Mouse (Mus musculus): ENCODE measurements around the gene Fkbp9. TPM values are rescaled to one million over a fixed set of nuclear protein-coding genes. Genes with fewer than 3 reads are reported as not detected.
A peak's percentile ranks its signal among the peaks of the same experiment; 100 is the strongest.

The Fkbp9 gene
- polyA plus RNA-seq, 1 experiment from 2014 or later, result 58.4 TPM

- Histone ChIP-seq H3K36me3 (replicated peaks) (peaks cover 5% of the 10 kb centered on the region; the same call in 1 of the 2 replicates), H3K27ac (no peak overlapping the region), H3K4me3 (no peak overlapping the region), H3K9me3 (no peaks in the 10 kb centered on the region), H3K4me1 (no peaks in the 10 kb centered on the region), H3K27me3 (ENCODE audit: poor library complexity, severe bottlenecking) (no peaks in the 10 kb centered on the region)
- no peak for DNase-seq (ENCODE audit: extremely low spot score, low spot score)
- 94% methylated on average over 2 of the region's 2 CpGs for WGBS
Measured at GRCm38 (mm10) chr6:56913092-56913858, 81.4 kb downstream of the Fkbp9 start.

GRCm38 (mm10) chr6:56916279-56916678, 84.4 kb downstream of the Fkbp9 start:
- WGBS, result 84% methylated on average over 2 of the region's 2 CpGs
- Histone ChIP-seq H3K4me1 (no peaks in the 10 kb centered on the region), H3K27me3 (ENCODE audit: poor library complexity, severe bottlenecking) (no peaks in the 10 kb centered on the region), H3K4me3 (no peak overlapping the region), H3K36me3 (replicated peaks) (peaks cover 5% of the 10 kb centered on the region; the same call in 1 of the 2 replicates), H3K27ac (no peak overlapping the region), H3K9me3 (no peaks in the 10 kb centered on the region)
- no peak for DNase-seq (ENCODE audit: extremely low spot score, low spot score)

- Histone ChIP-seq H3K27ac (no peak overlapping the region), H3K36me3 (replicated peaks) (peaks cover 5% of the 10 kb centered on the region; the same call in 1 of the 2 replicates), H3K9me3 (no peaks in the 10 kb centered on the region), H3K4me3 (no peak overlapping the region), H3K27me3 (ENCODE audit: poor library complexity, severe bottlenecking) (no peaks in the 10 kb centered on the region), H3K4me1 (peaks cover 8% of the 10 kb centered on the region)
- no peak for DNase-seq (ENCODE audit: extremely low spot score, low spot score)
- 80% methylated on average over 12 of the region's 12 CpGs for WGBS
Measured at GRCm38 (mm10) chr6:56917578-56918368, 85.9 kb downstream of the Fkbp9 start.

GRCm38 (mm10) chr6:56919330-56920044, 87.6 kb downstream of the Fkbp9 start:
- Histone ChIP-seq H3K4me1 (peaks cover 14% of the 10 kb centered on the region), H3K27me3 (ENCODE audit: poor library complexity, severe bottlenecking) (no peaks in the 10 kb centered on the region), H3K4me3 (no peak overlapping the region), H3K36me3 (replicated peaks) (peaks cover 3% of the 10 kb centered on the region; the same call in 1 of the 2 replicates), H3K9me3 (no peaks in the 10 kb centered on the region), H3K27ac (no peak overlapping the region)
- DNase-seq (ENCODE audit: extremely low spot score, low spot score), result no peak
- 87% methylated on average over 7 of the region's 7 CpGs for WGBS

GRCm38 (mm10) chr6:56920222-56921092, 88.6 kb downstream of the Fkbp9 start:
- no peak overlapping the region for H3K27ac ChIP-seq
- WGBS, result 83% methylated on average over 12 of the region's 12 CpGs

GRCm38 (mm10) chr6:56923331-56923725, 91.5 kb downstream of the Fkbp9 start:
- Histone ChIP-seq H3K36me3 (replicated peaks) (no peaks in the 10 kb centered on the region), H3K27me3 (ENCODE audit: poor library complexity, severe bottlenecking) (no peaks in the 10 kb centered on the region), H3K27ac (peak overlapping the region; percentile 90), H3K4me1 (peaks cover 16% of the 10 kb centered on the region), H3K9me3 (no peaks in the 10 kb centered on the region), H3K4me3 (peak overlapping the region; percentile 78)
- WGBS, result under 1% methylated on average over 25 of the region's 25 CpGs
- no peak for DNase-seq (ENCODE audit: extremely low spot score, low spot score)

More at GRCm38 (mm10) chr6:56920222-56921092, 88.6 kb downstream of the Fkbp9 start:
- Histone ChIP-seq H3K27me3 (ENCODE audit: poor library complexity, severe bottlenecking) (no peaks in the 10 kb centered on the region), H3K36me3 (replicated peaks) (no peaks in the 10 kb centered on the region), H3K4me3 (no peak overlapping the region), H3K4me1 (peaks cover 16% of the 10 kb centered on the region), H3K9me3 (no peaks in the 10 kb centered on the region)
- no peak for DNase-seq (ENCODE audit: extremely low spot score, low spot score)

- peaks cover 16% of the 10 kb centered on the region for H3K4me1 ChIP-seq
- no peaks in the 10 kb centered on the region for H3K36me3 ChIP-seq (replicated peaks)
- WGBS, result 3% methylated on average over 64 of the region's 64 CpGs
- DNase-seq (ENCODE audit: extremely low spot score, low spot score), result peak; percentile 91
- peak within 1 kb of the TSS; percentile 78 for H3K4me3 ChIP-seq
- peak within 1 kb of the TSS; percentile 90 for H3K27ac ChIP-seq
- H3K27me3 ChIP-seq (ENCODE audit: poor library complexity, severe bottlenecking), result no peaks in the 10 kb centered on the region
- H3K9me3 ChIP-seq, result no peaks in the 10 kb centered on the region
Measured at GRCm38 (mm10) chr6:56923726-56924707, 92.2 kb downstream of the Fkbp9 start, which contains the start of the genes Nt5c3 and Vmn1r4. Nt5c3 (minus strand) TSS chr6:56923932. Vmn1r4 (plus strand) TSS chr6:56924015.

Other genes starting within 250 kb of the Fkbp9 start
- 224 and 231 TPM in 2 replicates for gene Lsm5, start 127.3 kb upstream of the Fkbp9 start, polyA plus RNA-seq (2016; fragmentation: Nextera tagmentation; extraction: Ambion mirVana)
- gene Avl9, start 117.2 kb upstream of the Fkbp9 start, polyA plus RNA-seq (2016; fragmentation: Nextera tagmentation; extraction: Ambion mirVana), result 15.3 and 16.8 TPM in 2 replicates
- 34.6 and 37.3 TPM in 2 replicates for gene Kbtbd2, start 34.2 kb upstream of the Fkbp9 start, polyA plus RNA-seq (2016; fragmentation: Nextera tagmentation; extraction: Ambion mirVana)
- 57.7 and 59.9 TPM in 2 replicates for gene Nt5c3, start 91.9 kb downstream of the Fkbp9 start, polyA plus RNA-seq (2016; fragmentation: Nextera tagmentation; extraction: Ambion mirVana)
- 0.33 and 0.36 TPM in 2 replicates for gene Vmn1r4, start 92.0 kb downstream of the Fkbp9 start, polyA plus RNA-seq (2016; fragmentation: Nextera tagmentation; extraction: Ambion mirVana)
- not detected in 2 replicates for gene Vmn1r5, start 138.2 kb downstream of the Fkbp9 start, polyA plus RNA-seq (2016; fragmentation: Nextera tagmentation; extraction: Ambion mirVana)
- not detected in 2 replicates for gene Vmn1r6, start 165.2 kb downstream of the Fkbp9 start, polyA plus RNA-seq (2016; fragmentation: Nextera tagmentation; extraction: Ambion mirVana)
- not detected in 2 replicates for gene Vmn1r7, start 193.3 kb downstream of the Fkbp9 start, polyA plus RNA-seq (2016; fragmentation: Nextera tagmentation; extraction: Ambion mirVana)
- not detected in 2 replicates for gene Vmn1r8, start 200.2 kb downstream of the Fkbp9 start, polyA plus RNA-seq (2016; fragmentation: Nextera tagmentation; extraction: Ambion mirVana)
- not detected in 2 replicates for gene Vmn1r9, start 234.7 kb downstream of the Fkbp9 start, polyA plus RNA-seq (2016; fragmentation: Nextera tagmentation; extraction: Ambion mirVana)

Data from forebrain, embryonic 10.5 days (tissue).